Mouse (Mus musculus) monocyte, adult 2 months (primary cell): ENCODE measurements around the gene Mak.
"Not testable (repeated sequence)": the region's sequence is repeated elsewhere in the genome, so short reads cannot be mapped to it uniquely, and the experiment has no call there.

ENCODE experiments used
- DNase-seq, 2 experiments: peaks; one replicate each; pipeline ENCODE4 v3.0.0; 2022; ENCODE audit warnings: low spot score in 2 of 2, low read depth in 1 of 2

Mak gene

GRCm38 (mm10) chr13:41000140-41000925 is 79.2 kb downstream of the Mak start:
- DNase-seq = peak in 1 of 2 experiments; percentile 25

- DNase-seq = not testable (repeated sequence)
Measured at GRCm38 (mm10) chr13:40998537-40998936, 81.0 kb downstream of the Mak start.

GRCm38 (mm10) chr13:40994487-40995263 is 84.8 kb downstream of the Mak start:
- no peak for DNase-seq

GRCm38 (mm10) chr13:40988418-40988817 is 91.1 kb downstream of the Mak start:
- DNase-seq = no peak

- DNase-seq = not testable (repeated sequence)
Measured at GRCm38 (mm10) chr13:40987608-40988303, 91.8 kb downstream of the Mak start.

- no peak for DNase-seq
Measured at GRCm38 (mm10) chr13:40986081-40986480, 93.4 kb downstream of the Mak start.

- DNase-seq = no peak
Measured at GRCm38 (mm10) chr13:40982759-40983158, 96.7 kb downstream of the Mak start.

- DNase-seq = no peak
Measured at GRCm38 (mm10) chr13:40979321-40979720, 100.2 kb downstream of the Mak start.

GRCm38 (mm10) chr13:40978652-40979051 is 100.9 kb downstream of the Mak start:
- no peak for DNase-seq

- peak in 1 of 2 experiments; percentile 47 for DNase-seq
Measured at GRCm38 (mm10) chr13:40977609-40978008, 101.9 kb downstream of the Mak start.
